Mouse (Mus musculus): ENCODE measurements at regions not wholly inside any gene's neighbourhood (a gene's known extent, or its start where the extent isn't known, plus 50 kb on each side); places are given as distances from the start of the nearest gene placed in this dataset.

- TF ChIP-seq CTCF (IDR thresholded peaks at IDR 0.05; ENCODE audit: borderline replicate concordance, extremely low read depth, insufficient read depth, insufficient read length) (no peak), POLR2A (IDR thresholded peaks at IDR 0.05; ENCODE audit: borderline replicate concordance, extremely low read depth, insufficient read depth, insufficient read length, poor library complexity, severe bottlenecking) (no peak)
Measured at GRCm38 (mm10) chr3:133696122-133696521, 151.2 kb upstream of the Tet2 start.

All from brain, embryonic 14.5 days (tissue).